Mouse (Mus musculus) ES-CJ7 (cell line): Measurements from ENCODE around the gene Exosc7.

ENCODE experiments used
- DNase-seq: peaks from one replicate; pipeline ENCODE4 v3.0.0; 2011; ENCODE audit warnings: low read depth, low spot score

Gene Exosc7

GRCm38 (mm10) chr9:123112805-123113521 is at the start of gene Exosc7, which contains the start of gene Zdhhc3:
Exosc7 (plus strand) TSS chr9:123113215.
Zdhhc3 (minus strand) TSS chr9:123113205.
- peak; percentile 81 for DNase-seq

GRCm38 (mm10) chr9:123079149-123079548 is 33.9 kb upstream of the Exosc7 start:
- DNase-seq, result no peak

GRCm38 (mm10) chr9:123080355-123080754 is 32.7 kb upstream of the Exosc7 start:
- DNase-seq, result no peak

- no peak for DNase-seq
Measured at GRCm38 (mm10) chr9:123080796-123081195, 32.2 kb upstream of the Exosc7 start.

GRCm38 (mm10) chr9:123085373-123085772 is 27.6 kb upstream of the Exosc7 start:
- DNase-seq, result no peak

- DNase-seq, result no peak
Measured at GRCm38 (mm10) chr9:123087558-123087957, 25.5 kb upstream of the Exosc7 start.

GRCm38 (mm10) chr9:123090844-123091243 is 22.2 kb upstream of the Exosc7 start:
- no peak for DNase-seq

- no peak for DNase-seq
Measured at GRCm38 (mm10) chr9:123099631-123100455, 13.2 kb upstream of the Exosc7 start.

- DNase-seq, result no peak
Measured at GRCm38 (mm10) chr9:123103425-123103824, 9.6 kb upstream of the Exosc7 start.

- DNase-seq, result no peak
Measured at GRCm38 (mm10) chr9:123104362-123104761, 8.7 kb upstream of the Exosc7 start.

GRCm38 (mm10) chr9:123107186-123107585 is 5.8 kb upstream of the Exosc7 start:
- DNase-seq, result no peak

GRCm38 (mm10) chr9:123109188-123109587 is 3.8 kb upstream of the Exosc7 start:
- DNase-seq, result no peak

- DNase-seq, result peak; percentile 60
Measured at GRCm38 (mm10) chr9:123111751-123112221, 1.2 kb upstream of the Exosc7 start.

GRCm38 (mm10) chr9:123113931-123114330 is 916 bp downstream of the Exosc7 start:
- no peak for DNase-seq

- DNase-seq, result no peak
Measured at GRCm38 (mm10) chr9:123115566-123115965, 2.6 kb downstream of the Exosc7 start.

- DNase-seq, result no peak
Measured at GRCm38 (mm10) chr9:123123017-123123416, 10.0 kb downstream of the Exosc7 start.

- peak; percentile 19 for DNase-seq
Measured at GRCm38 (mm10) chr9:123123571-123124412, 10.8 kb downstream of the Exosc7 start.

GRCm38 (mm10) chr9:123124413-123124981 is 11.5 kb downstream of the Exosc7 start:
- no peak for DNase-seq

GRCm38 (mm10) chr9:123127663-123128062 is 14.6 kb downstream of the Exosc7 start:
- no peak for DNase-seq

GRCm38 (mm10) chr9:123132994-123133393 is 20.0 kb downstream of the Exosc7 start:
- no peak for DNase-seq

- no peak for DNase-seq
Measured at GRCm38 (mm10) chr9:123136953-123137682, 24.1 kb downstream of the Exosc7 start.
